Mouse (Mus musculus) layer of hippocampus, postnatal 10 days (tissue): ENCODE data around the gene Rhof. TPM values are rescaled to one million over a fixed set of nuclear protein-coding genes. Genes with fewer than 3 reads are reported as not detected.

Source experiments
- DNase-seq, 2 experiments: peaks; one replicate each; pipeline ENCODE4 v3.0.0; 2021; ENCODE audit warnings: low spot score in 2 of 2
- total RNA-seq, 2 experiments: library from RNA; stranded (reverse); gene quantifications; 2 replicates each; pipeline ENCODE4 v1.2.3; 2021

Rhof gene
- total RNA-seq, 2 experiments from 2014 or later = 40.9 to 46.6 TPM

GRCm38 (mm10) chr5:123136361-123137043, 4.0 kb upstream of the Rhof start:
- DNase-seq = peak; percentile 79 to 86

- peak; percentile 66 to 70 for DNase-seq
These were observed 3.2 kb upstream of the Rhof start for GRCm38 (mm10) chr5:123135471-123136360.

- no peak for DNase-seq
These were observed 2.4 kb upstream of the Rhof start for GRCm38 (mm10) chr5:123134875-123135382.

GRCm38 (mm10) chr5:123134186-123134874, 1.8 kb upstream of the Rhof start:
- no peak for DNase-seq

GRCm38 (mm10) chr5:123133784-123134143, 1.3 kb upstream of the Rhof start:
- DNase-seq = no peak

GRCm38 (mm10) chr5:123133083-123133783, 741 bp upstream of the Rhof start:
- peak; percentile 94 to 95 for DNase-seq

GRCm38 (mm10) chr5:123130814-123131148, 1.7 kb downstream of the Rhof start:
- no peak for DNase-seq

- no peak for DNase-seq
These were observed 2.3 kb downstream of the Rhof start for GRCm38 (mm10) chr5:123130030-123130813.

GRCm38 (mm10) chr5:123129170-123129757, 3.2 kb downstream of the Rhof start:
- no peak for DNase-seq

GRCm38 (mm10) chr5:123128426-123129169, 3.9 kb downstream of the Rhof start:
- no peak for DNase-seq

- no peak for DNase-seq
These were observed 5.5 kb downstream of the Rhof start for GRCm38 (mm10) chr5:123127031-123127430.

GRCm38 (mm10) chr5:123125638-123126406, 6.7 kb downstream of the Rhof start:
- no peak for DNase-seq

- DNase-seq = no peak
These were observed 7.4 kb downstream of the Rhof start for GRCm38 (mm10) chr5:123125105-123125504.

- no peak for DNase-seq
These were observed 10.3 kb downstream of the Rhof start for GRCm38 (mm10) chr5:123122181-123122580.

- DNase-seq = no peak
These were observed 11.8 kb downstream of the Rhof start for GRCm38 (mm10) chr5:123120624-123121215.

- no peak for DNase-seq
These were observed 13.7 kb downstream of the Rhof start for GRCm38 (mm10) chr5:123118826-123119225.

- DNase-seq = no peak
These were observed 14.7 kb downstream of the Rhof start for GRCm38 (mm10) chr5:123117773-123118172.

GRCm38 (mm10) chr5:123117257-123117656, 15.2 kb downstream of the Rhof start:
- DNase-seq = peak; percentile 80 to 81
